Mouse (Mus musculus): ENCODE measurements around the gene Cyb561a3. TPM values are rescaled to one million over a fixed set of nuclear protein-coding genes. Genes with fewer than 3 reads are reported as not detected.

Gene Cyb561a3
- total RNA-seq, 2 experiments from 2014 or later, result 6.7 to 10.2 TPM

DNA sequence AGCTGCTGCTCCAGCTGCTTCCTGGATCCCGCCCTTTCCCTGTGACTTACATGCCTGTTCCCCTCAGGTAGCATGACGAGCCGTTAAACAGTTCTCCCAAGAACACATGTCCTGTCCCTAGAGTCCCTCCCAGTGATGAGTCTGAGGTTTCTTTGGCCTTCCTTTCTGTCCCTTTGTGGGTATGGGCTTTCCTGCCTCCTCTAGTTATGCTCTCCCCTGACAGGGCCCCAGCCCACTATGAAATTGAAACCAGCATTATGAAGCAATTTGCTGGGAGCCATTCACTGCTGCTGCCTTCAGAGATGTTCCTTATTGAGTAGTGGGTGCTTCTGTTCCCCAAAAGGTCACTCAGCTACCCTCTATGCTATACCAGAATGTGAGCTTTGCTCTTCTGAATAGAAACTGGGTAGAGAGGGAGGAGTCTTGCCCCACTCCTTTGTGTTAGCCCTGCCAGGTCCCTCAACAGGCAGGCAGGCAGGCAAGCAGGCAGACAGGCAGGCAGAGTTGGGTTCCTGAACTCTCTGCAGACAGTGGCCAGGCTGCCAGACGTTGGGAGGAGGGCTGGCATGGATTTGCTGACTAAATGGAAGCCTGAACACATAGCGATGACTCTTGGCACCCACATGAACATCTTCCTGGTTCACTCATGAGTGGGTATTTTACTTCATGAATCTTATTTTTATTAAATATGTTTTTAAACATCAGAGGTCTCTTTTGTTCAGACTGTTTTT, 12.3 kb downstream of the Cyb561a3 start:
- ATAC-seq (replicated peaks; ENCODE audit: low FRiP score, poor library complexity, severe bottlenecking), result no peak

DNA sequence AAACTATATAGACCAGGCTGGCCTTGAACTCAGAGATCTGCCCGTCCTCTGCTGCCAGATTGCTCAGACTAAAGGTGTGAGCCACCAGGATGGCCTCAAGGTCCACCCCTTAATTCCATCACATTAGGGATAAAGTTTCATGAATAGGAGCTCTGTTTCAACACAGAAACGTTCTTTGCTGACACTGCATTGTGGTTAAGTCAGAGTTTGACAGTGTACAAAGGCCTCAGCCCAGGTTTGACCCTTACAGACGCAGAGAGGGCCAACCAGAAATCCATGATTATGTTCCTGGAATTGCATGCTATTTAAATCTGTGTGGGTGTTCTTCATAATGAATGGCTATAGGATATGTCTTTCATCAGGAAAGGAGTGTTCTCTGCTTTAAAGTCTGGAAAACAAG, 13.3 kb downstream of the Cyb561a3 start:
- ATAC-seq (replicated peaks; ENCODE audit: low FRiP score, poor library complexity, severe bottlenecking), result no peak

DNA sequence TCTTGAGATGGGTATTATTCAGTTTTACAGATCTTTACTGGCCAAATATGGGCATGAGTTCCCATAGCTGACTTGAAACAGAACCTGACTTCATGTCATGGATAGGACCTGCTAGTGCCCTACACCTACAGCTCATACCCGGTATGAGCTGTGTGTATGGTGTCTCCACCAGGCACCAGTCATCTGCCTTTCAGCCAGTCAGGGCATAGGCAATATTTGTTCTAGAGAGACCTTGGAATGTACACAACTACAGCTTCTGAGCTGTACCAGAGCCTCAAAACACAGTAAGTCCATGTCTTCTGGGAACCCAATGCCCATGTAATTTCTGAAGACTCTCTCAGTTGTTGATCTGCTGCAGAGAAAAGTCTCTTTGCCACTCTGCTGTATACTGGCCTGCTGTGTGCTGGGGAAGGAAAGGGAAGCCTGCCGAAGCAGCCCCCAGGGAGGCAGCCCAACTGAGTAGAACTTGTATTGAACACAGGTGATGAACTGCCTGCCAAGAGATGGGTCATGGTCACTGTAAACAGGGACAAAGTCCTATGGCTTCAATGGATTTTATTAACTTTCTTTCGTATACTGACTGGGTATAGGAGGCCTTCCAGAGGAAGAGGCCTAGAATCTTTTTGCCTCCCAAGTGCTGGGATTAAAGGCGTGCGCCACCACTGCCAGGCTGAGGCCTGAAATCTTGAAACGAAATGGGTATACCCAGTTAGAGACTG, 14.8 kb downstream of the Cyb561a3 start:
- no peak for ATAC-seq (replicated peaks; ENCODE audit: low FRiP score, poor library complexity, severe bottlenecking)

DNA sequence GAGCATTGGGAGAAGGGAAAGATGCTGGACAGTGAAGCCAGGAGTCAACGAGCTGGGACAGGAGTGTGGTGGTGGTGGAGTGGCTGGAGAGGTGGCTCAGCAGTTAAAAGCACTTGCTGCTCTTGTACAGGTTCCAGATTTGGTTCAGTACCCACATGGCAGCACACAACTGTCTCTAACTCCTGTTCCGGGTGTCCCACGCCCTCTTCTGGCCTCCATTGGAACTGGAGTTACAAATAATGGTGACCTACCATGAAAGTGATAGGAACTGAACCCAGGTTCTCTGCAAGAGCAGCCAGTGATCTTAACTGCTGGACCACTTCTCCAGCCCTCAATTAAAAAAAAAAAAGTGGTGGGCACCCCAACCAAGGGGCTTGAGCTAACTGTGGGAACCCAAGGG, 21.2 kb downstream of the Cyb561a3 start:
- ATAC-seq (replicated peaks; ENCODE audit: low FRiP score, poor library complexity, severe bottlenecking), result no peak

DNA sequence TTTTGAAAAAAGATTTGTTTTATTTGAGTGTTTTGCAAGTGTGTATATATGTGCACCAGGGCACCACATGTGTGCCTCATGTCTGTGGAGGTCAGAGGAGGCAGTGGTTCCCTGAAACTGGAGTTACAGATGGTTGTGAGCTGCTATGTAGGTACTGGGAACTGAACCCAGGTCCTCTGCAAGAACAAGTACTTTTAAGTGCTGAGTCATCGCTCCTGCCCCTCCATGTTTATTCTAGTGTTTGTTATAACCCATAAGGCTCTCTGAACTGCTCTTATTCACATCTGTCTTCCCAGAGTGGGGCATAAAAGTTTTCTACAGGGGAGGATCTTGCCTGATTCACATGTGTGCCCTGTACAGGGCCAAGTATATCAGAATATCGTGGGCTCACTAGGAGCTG, 22.7 kb downstream of the Cyb561a3 start:
- ATAC-seq (replicated peaks; ENCODE audit: low FRiP score, poor library complexity, severe bottlenecking), result no peak

DNA sequence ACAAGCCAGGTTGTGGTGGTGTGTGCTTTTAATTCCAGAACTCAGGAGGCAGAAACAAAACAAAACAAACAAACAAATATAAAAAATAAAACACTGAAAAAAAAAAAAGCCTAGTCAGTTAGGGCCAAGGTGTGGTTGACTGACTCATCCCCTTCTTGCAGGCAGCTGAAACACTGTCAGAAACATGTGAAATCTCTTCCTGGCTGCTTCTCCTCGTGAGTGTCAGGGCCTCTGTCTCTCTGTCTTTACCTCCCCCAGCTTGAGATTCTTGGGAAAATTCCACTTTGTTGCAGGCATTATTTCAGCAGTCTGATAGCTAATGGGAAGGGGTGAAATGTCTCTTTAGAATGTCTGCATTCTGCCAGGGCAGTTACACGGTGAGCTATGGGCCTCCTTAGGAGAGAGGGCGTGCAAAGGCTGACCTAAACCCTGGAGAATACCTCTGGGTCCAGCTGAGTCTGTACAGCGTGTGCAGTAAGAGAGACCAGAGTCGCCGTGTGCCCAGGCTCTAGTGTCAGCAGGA, 25.3 kb downstream of the Cyb561a3 start:
- no peak for ATAC-seq (replicated peaks; ENCODE audit: low FRiP score, poor library complexity, severe bottlenecking)

DNA sequence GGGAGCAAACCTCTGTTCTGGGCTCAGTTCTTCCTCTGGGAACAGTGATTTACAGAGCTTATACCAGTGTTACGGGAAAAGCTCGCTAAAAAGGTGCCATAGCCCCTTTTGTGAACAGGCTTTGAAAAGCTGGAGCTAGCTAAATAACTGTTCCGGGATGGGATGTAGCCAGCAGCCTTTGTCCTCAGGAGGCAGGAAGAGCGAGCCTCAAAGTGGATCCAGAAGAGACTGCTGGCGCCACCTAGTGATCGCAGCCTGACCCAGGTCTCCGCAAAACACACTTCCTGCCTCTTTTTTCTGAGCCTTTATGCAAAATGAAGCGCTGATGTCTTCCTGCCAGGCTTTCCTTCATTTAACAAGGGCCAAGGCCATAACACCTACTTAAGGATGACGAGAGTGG, 25.8 kb downstream of the Cyb561a3 start:
- ATAC-seq (replicated peaks; ENCODE audit: low FRiP score, poor library complexity, severe bottlenecking), result peak; percentile 53

DNA sequence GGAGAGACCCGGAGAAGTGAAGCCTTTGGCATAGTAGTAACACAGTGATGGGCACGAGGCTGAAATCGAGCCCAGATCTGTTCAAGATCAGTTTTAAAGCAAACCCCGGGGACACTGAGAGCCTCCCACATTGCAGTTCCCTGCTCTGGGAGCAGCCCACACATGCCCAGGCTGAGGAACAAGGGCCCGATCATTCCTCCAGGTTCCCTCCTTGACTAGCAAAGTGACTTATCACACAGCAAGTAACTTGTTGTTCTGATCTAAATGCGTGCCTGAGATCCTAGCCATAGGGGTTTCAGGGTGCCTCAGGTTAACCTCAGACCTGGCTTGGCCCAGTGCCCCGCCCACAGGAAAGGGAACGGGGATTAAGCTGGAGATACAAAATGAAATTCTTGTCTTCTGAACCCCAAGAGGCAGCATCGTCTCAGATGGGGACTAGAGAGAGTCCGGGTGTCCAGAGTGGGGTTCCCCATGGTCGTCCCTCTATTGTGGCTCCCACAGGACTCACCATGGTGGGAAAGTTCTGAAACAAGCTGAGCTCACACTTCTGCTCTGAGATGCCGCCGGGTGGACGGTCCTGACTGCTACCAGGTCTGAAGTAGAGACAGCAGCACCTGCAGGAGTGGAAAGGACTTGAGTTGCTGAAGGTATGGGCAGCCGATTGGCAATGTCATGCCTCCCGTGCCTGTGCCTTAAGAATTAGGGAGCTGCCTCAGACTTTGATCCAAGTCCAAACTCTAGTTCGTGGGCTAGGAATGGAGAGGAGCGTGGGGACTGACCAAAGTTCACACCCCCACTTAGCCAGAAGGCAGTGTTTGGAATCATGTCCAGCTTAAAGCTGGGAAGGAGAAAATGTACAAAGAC, 26.9 kb downstream of the Cyb561a3 start:
- ATAC-seq (replicated peaks; ENCODE audit: low FRiP score, poor library complexity, severe bottlenecking), result no peak

DNA sequence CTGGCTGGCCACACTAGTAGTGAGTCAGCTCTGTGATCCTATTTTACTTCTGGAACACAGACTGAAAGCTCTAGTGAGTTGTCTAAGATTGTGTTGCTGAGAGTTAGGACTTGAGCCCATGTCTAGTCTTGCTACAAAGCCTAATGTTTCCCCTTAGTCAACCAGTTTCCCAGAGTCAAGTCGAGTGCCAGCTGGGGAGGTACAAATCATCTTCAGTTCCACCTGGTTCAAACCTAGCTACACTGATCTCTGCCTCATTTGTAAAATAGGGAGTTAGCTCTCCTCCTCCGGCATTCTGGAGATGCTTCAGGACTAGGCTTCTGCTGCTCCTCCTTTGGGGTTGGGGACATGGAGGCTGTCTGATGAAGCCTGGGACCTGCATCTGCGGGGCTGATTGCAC, 27.6 kb downstream of the Cyb561a3 start:
- ATAC-seq (replicated peaks; ENCODE audit: low FRiP score, poor library complexity, severe bottlenecking), result no peak

DNA sequence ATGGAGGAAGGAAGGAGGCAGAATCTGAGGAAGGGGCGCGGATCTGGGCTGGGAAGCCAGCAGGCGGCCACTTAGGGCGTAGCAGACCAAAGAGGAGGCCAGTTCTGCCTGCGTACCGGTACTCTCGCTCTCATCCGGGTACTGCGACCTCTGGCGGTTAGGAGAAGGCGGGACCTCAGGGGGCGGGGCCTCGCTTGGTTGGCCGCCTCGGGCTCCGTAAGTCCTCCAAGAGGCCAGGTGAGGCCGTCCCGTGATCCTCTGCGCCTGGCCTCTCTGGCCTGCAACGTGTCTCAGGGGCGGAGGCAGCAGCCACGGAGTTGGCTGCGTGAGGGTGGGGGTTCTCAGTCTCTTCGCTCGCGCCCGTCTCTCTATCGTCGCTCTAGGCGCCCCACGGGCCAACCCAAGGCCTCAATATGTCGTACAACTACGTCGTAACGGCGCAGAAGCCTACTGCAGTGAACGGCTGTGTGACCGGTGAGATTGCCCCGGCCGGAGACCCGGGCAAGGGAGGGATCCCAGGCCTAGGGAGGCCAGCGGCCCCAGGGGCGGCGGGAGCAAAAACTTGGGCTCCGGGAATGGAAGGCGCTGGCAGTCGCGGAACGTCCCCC, 28.4 kb downstream of the Cyb561a3 start, which contains the start of the genes Ddb1 and Tkfc:
Gene Ddb1, plus strand, starts transcription at position 35 of the 608 bp plus-strand sequence.
Gene Tkfc, minus strand, starts transcription at position 362 of the 608 bp plus-strand sequence.
- ATAC-seq (replicated peaks; ENCODE audit: low FRiP score, poor library complexity, severe bottlenecking), result peak; percentile 93

DNA sequence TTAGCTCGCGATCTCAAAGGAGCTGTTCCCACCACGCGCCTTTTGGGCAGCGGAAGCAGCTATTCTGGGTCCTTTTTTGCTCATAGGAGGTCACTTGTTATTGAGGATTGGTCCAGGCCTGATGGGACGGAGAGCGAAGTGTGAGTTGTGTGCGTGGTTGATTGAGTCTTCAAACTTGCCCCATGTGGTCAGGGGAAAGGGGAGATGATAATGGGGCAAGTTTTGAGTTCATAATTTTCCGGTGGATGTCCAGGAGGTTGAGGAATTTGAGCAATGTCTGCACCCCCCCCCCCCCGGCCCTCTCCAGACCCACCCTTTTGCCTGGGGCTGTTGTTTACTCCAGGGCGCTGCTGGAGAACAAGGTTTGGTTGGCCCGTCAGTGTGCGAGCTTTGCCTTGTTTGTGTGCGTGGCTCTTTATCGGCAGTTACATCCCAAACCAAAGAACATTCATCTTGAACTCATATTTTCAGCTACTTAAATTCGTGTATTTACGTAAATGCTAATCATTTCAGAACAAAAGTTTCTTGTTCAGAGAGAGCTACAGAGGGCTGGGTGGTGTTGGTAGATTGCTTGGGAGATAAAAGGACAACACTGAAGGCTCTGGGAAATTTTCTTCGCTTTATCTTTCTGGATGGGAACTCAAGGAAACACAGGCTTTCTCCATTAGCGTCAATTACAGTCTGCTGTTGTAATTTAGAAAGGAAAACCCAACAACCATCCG, 29.1 kb downstream of the Cyb561a3 start:
- no peak for ATAC-seq (replicated peaks; ENCODE audit: low FRiP score, poor library complexity, severe bottlenecking)

DNA sequence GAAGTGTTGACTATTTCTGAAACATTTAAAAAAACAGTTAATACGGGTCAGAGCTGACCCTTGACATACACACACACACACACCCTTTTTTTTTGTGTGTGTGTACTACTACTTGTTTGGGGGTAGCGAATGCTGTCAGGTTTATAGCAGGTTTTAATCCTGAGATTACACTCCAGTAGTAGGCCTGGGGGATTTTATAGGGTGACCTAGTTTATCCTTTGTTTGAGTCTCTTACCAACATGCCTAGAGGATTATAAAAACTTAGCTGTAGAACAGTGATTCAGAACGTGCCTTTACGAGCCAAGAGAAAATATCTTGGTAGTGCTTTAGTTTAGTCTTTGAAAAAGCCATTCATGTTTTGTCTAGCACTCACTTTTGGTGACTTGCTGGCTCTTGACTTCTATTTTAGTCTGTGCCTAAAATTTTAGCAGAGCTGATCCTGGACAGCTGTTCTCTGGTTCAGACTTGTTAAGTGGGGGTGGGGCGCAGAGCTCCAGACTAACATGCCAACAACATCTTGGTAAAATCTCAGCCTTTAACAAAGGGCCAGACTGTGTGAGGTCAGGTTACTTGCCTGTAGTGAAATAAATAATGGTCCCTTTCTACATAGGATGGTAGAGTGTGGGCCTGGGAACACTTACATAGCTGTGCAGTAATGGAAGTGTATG, 31.7 kb downstream of the Cyb561a3 start:
- no peak for ATAC-seq (replicated peaks; ENCODE audit: low FRiP score, poor library complexity, severe bottlenecking)

DNA sequence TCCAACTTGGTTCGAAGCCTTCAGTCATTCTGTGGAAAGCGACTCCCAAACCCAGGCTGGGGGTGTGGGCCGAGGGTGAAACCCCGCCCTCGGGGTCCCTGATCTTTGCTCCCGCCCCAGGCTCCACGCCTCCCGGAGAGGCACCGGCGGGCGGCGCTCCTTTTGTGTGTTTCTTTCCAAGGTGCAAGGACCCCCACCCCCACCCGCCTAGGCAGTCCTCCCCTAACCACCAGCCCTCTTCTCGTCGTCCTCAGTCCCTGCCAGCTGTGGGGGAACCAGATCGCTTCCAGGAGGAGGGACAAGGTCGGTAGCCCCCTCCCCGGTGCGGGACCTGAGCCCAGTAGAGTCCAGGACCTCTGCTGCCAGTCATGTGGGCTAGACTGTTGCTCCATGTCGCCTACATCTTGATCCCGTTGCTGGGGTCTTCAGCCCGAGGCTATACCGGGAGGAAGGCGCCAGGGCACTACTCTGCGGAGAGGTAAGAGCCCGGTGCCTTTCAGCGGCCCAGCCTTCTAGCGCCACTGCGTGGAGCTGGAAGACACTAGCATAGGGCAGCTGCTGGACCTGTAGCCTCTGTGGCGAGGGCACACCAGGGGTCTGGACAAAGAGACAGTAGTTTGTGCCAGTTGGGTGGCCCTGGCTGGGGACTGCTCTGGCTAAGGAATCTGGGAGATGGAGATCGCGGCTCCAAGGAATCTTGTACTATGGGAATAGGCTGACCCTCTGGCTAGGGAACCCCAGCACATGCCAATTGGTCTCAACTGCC, 57.3 kb downstream of the Cyb561a3 start, which contains the start of gene Vwce:
Gene Vwce, plus strand, starts transcription at position 108 of the 766 bp plus-strand sequence.
- ATAC-seq (replicated peaks; ENCODE audit: low FRiP score, poor library complexity, severe bottlenecking), result peak; percentile 88

DNA sequence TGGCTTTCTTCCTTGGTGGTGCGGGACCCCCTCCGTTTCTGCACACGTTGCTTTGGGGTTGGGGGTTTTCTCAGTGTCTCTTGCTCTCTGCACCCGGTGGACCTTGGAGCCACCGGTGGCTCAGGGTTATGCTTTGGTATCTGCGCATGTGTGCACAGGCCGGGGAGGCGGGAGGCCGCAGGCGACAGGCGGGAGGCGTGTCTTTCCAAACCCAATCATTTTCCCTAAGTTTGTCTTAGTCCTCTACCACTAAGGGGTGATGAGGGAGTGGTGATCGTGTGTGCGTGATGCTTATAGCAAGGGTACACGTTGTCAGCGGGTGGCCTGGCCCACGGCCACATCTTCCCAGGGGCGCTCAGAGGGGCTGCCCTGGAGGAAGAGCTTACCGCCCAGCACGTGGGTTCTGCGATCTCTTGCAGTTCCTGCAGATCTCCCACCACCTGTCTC, 57.9 kb downstream of the Cyb561a3 start:
- peak; percentile 80 for ATAC-seq (replicated peaks; ENCODE audit: low FRiP score, poor library complexity, severe bottlenecking)

DNA sequence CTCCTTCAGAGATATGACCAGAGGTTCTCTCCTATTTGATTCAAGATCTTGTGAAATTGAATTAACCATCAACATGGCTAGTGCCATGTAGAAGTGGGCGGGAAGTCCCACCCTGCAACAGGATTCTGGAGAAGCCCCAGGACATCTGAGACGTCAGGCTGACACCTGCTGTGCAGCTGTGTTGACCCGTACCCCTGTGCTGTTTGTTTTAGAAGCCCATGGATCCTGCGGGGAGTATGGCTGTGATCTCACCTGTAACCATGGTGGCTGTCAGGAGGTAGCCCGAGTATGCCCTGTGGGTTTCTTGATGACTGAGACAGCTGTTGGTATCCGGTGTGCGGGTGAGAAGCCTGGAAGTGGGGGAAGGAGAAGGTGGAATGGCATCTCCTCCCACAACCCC, 60.9 kb downstream of the Cyb561a3 start:
- no peak for ATAC-seq (replicated peaks; ENCODE audit: low FRiP score, poor library complexity, severe bottlenecking)

DNA sequence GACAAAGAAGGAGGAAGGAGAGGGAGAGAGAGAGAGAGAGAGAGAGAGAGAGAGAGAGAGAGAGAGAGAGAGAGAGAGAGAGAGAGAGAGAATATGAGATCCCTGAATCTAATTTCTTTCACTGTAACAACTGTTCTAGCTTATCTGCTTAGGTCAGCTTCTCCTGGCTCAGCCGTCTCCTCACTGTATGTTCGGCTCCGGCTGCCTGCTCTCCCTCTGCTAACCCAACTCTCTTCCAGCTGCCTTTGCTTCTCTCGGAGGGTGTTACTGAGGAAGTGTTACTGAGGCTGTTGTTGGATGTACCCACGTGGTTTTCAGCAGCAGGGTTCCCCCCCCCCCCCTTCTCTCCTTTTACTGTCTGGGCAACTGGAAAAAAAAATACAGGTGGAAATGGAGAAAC, 63.1 kb downstream of the Cyb561a3 start:
- ATAC-seq (replicated peaks; ENCODE audit: low FRiP score, poor library complexity, severe bottlenecking), result peak; percentile 63

DNA sequence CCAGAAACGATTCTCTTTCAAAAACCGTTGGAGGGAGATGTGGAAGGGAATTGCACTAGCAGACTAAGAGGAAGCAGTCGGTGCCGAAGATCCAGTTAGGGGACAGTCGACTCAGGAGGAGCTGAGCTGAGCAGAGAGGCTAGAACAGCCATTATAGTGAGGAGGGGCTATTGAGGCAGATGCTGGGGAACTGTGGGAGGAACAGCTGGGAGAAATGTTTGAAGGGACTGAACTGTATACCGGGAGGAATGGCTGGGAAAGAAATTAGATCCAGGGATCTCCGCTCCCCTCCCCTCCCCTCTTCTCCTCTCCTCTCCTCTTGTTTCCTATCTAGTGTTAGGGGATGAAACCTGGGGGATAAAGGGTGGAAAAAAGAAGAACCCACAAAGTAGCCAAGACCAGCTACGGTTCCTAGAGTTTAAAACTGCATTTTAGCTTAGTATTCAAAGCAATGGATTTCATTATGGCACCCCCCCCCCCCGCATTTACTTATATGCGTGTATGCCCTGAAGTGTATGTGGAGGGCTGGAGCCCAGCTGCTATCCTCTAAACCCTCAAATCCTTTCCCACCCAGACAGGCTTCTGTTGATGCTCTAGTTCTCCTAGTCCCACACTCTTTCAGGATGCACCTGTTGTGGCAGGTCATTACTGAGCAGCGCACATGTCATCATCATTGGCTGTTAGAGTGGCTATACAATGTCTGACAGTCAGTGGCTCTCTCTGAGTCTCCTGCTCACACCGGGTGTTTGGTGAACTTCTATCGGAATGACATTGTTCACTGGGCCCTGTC, 63.8 kb downstream of the Cyb561a3 start:
- ATAC-seq (replicated peaks; ENCODE audit: low FRiP score, poor library complexity, severe bottlenecking), result no peak
